In the genomic region with DNA sequence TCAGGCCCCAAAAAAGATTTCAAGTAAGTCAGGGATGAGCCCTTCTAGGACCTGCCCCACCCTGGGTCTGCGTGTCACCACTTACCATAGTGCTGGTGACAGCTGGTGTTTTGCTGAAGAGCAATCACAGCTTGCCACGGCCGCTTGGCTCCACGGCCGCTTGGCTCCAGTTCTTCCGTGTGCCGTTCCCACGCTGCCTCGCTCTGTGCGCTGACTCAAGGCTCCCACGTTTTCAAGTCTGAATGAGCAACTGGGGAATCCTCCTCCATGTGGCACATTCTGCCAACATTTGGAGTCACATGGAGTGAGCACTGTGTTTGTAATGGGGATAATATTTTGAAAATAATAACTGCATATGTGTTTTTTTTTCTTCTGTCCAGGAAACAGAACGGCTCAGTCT, we compare ENCODE assay signal across 11 mouse cellular contexts. TPM values are rescaled to one million over a fixed set of nuclear protein-coding genes. Genes with fewer than 3 reads are reported as not detected.
DNase-seq lines count a peak whose midpoint lies in the region; ATAC-seq and TF ChIP-seq lines count a peak whose summit lies in the region.
"Had no signal": no experiment of that assay in that cellular context is flagged by ENCODE, and none has a peak within 500 bp of the region (broad histone marks: within the 10 kb centered on the region; RNA-seq: fewer than 3 reads in every experiment).

No protein-coding gene starts in this region.

- H3K27ac ChIP-seq in midbrain, postnatal 0 days (ENCODE audit: low read depth, low read length) = no peak overlapping the region
- H3K27ac ChIP-seq: limb, embryonic 10.5 days; stomach, postnatal 0 days had no signal

- no peaks in the 10 kb centered on the region for H3K9me3 ChIP-seq in midbrain, postnatal 0 days (ENCODE audit: low read length)
- H3K9me3 ChIP-seq: limb, embryonic 10.5 days had no signal

- no peak for ATAC-seq in midbrain, postnatal 0 days (ENCODE audit: low FRiP score)
- no peak for ATAC-seq in granulocyte monocyte progenitor cell, adult 5-6 weeks (replicated peaks; ENCODE audit: poor library complexity, severe bottlenecking)

- no peak overlapping the region for H3K4me3 ChIP-seq in midbrain, postnatal 0 days (ENCODE audit: low read depth, low read length)
- H3K4me3 ChIP-seq: limb, embryonic 10.5 days had no signal

- TF ChIP-seq CTCF in midbrain, postnatal 0 days (IDR thresholded peaks at IDR 0.05) = no peak

- peak; percentile 18 for DNase-seq in heart, postnatal 4 days
- no peak for DNase-seq in heart, adult 18-20 months
- DNase-seq in cerebellum, adult 9-11 months = peak; percentile 46
- DNase-seq in layer of hippocampus, adult 18-20 months (ENCODE audit: low spot score in 2 of 2) = peak; percentile 82 to 89
- peak; percentile 38 for DNase-seq in midbrain, postnatal 0 days (ENCODE audit: low spot score)
- DNase-seq in B cell, adult 2 months = no peak
- no peak for DNase-seq in urinary bladder, postnatal 10 days (ENCODE audit: low spot score)
- DNase-seq: adrenal gland, adult 2 months had no signal

- no peak overlapping the region for H3K4me2 ChIP-seq in midbrain, postnatal 0 days (ENCODE audit: low read depth, low read length, poor library complexity, severe bottlenecking)

- no peaks in the 10 kb centered on the region for H3K4me1 ChIP-seq in midbrain, postnatal 0 days (ENCODE audit: insufficient read depth, low read length)
- H3K4me1 ChIP-seq: limb, embryonic 10.5 days had no signal

- no peaks in the 10 kb centered on the region for H3K27me3 ChIP-seq in midbrain, postnatal 0 days (ENCODE audit: insufficient read depth, low read length)

- peaks cover 3% of the 10 kb centered on the region; the same call in 1 of the 2 replicates for H3K36me3 ChIP-seq in midbrain, postnatal 0 days (ENCODE audit: insufficient read depth, low read length)
- H3K36me3 ChIP-seq: limb, embryonic 10.5 days had no signal

- H3K9ac ChIP-seq in midbrain, postnatal 0 days (replicated peaks; ENCODE audit: low read length, poor library complexity, severe bottlenecking) = no peak overlapping the region

- 61% methylated on average over 12 of the region's 12 CpGs for WGBS in midbrain, postnatal 0 days

RNA-seq across cellular contexts. Expression of gene Prima1, which starts 52.2 kb away (rescaled TPM):
- under 1 TPM; 0.62 to 0.65 TPM for total RNA-seq in heart, postnatal 4 days (2021)
- total RNA-seq in heart, adult 18-20 months (2021) = under 1 TPM in 1 of 2 experiments, not detected in 1; 0.40 TPM
- total RNA-seq in layer of hippocampus, adult 18-20 months (2021) = 1 to 10 TPM; 2.8 to 3.9 TPM
- total RNA-seq in midbrain, postnatal 0 days (2014; rRNA removed) = 0.44 and 2.3 TPM in 2 replicates
- polyA plus RNA-seq in midbrain, postnatal 0 days (2015; fragmentation: Nextera tagmentation; extraction: Ambion mirVana) = 0.46 and 1.2 TPM in 2 replicates
- not detected in 2 replicates for total RNA-seq in granulocyte monocyte progenitor cell, adult 5-6 weeks (2014; fragmentation: Nextera tagmentation)
- not detected in 2 replicates for total RNA-seq in granulocyte monocyte progenitor cell, adult 5-6 weeks (2017)
- polyA plus RNA-seq: limb, embryonic 10.5 days had no signal

Comparison
In these comparisons a context has a peak if more than half of its experiments do, and no peak if none do; other contexts are left out.
1. DNase-seq: peak in heart, postnatal 4 days (single experiment), cerebellum, adult 9-11 months (single experiment), layer of hippocampus, adult 18-20 months (2 of 2) and midbrain, postnatal 0 days (single experiment); none in heart, adult 18-20 months (0 of 2), B cell, adult 2 months (0 of 2) and urinary bladder, postnatal 10 days (single experiment).